Mouse (Mus musculus) v-Abl transformed pro-B cells (cell line): ENCODE data around the gene Camsap3.

Source experiments
- in situ Hi-C, 2 experiments: fragments of 400-800 bp; cut with MboI; formaldehyde crosslinking; loops; one replicate each; pipeline ENCODE4 v1.15.1; 2025; ENCODE audit not compliant: unreplicated experiment in 2 of 2

Camsap3 gene

DNA sequence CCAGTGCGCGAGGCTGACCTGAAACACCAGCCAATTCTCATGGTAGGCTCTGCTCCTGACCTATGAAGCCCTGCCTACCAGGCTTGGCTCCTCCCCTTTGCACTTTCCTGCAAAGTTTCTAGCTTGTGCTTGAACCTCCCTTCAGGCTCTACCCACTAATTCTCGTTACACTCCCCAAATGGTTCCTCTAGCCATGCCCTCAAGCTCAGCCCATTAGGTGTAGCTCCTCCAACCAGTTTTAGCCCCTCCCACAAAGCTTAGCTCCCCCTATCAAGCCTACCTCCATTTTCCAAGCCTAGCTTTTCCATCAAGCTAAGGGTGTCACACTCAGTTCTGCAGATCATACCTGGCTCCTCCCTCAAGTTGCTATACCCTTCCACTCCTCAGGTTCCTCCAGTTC lies 11.0 kb downstream of the Camsap3 start:
- in situ Hi-C loops = no loop called here

DNA sequence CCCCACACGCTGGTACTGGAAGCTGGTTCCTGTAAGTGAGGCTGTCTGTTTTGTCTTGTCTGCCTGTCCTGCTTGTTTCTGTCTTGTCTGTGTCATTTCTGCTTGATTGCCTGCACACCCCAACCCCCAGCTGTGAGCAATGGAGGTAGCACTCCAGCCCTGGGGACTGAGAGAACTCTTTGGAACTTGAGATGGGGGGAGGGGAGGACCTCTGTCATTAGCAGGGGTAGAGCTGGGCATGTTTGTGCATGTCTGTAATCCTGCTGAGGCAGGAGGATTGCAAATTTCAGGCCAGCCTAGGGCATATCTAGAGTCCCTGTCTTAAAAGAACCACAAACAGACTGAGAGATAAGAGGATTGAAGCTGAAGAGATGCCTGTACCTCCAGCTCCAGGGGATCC lies 12.1 kb downstream of the Camsap3 start:
- in situ Hi-C loops = no loop called here

DNA sequence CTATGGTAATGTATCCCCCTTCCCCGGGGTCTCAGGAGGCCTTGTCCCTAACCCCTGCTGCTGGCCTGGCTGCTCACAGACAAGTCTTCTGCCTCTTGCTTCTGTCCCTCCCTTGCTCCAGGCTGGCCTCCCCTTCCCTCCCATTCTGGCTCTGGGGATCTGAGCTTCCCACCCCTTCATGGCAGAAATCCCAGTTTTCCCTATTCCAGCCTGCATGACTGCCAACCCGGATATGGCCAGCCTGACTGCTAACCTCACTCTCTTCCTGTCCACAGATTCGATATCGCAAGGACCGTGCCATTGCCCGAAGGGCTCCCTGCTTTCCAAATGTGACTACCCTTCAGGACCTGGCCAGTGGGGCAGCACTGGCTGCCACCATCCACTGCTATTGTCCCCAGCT lies 13.3 kb downstream of the Camsap3 start:
- in situ Hi-C loops = no loop called here

DNA sequence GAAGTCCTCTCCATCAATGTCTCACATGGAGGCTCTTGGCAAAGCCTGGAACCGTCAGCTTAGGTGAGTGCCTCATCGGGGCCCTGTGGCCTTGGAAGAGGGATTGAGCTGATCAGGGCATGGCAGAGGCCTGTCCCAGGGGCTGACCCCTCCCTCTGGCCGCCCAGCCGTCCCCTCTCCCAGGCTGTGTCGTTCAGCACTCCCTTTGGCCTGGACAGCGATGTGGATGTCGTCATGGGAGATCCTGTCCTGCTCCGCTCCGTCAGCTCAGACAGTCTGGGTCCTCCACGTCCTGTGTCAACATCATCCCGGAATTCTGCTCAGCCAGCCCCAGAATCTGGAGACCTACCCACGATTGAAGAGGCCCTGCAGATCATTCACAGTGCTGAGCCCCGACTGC lies 16.3 kb downstream of the Camsap3 start:
- in situ Hi-C loops = no loop called here

DNA sequence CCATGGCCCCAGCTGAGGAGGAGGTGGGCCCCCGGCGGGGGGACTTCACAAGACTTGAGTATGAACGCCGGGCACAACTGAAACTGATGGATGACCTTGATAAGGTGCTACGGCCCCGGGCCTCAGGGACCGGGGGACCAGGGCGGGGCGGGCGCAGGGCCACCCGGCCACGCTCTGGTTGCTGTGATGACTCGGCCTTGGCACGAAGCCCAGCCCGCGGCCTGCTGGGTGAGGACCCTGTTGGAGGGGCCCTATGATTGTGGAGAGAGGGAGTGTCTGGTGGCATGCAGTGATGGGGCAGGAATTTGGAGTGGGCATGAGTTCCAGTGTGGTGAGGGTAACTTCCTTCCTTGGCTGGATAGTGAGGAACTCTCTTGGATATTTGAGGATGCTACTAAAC lies 19.5 kb downstream of the Camsap3 start:
- in situ Hi-C loops = no loop called here

DNA sequence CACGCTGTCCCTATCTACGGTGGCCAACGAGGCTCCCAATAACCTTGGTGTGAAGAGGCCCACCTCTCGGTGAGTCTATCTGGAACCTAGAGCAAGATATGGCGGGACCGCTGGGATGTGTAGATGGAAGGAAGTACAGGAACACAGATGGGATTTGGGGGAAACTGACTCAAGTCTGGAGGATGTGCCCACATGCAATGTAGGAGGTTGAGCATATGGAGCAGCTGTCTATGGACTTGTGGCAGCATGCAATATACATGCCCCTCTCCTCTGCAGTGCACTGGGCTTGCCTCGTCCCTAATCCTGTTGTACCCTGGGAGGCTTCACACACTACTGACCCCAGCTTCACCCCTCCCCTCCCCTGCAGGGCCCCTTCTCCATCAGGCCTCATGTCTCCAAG lies 20.7 kb downstream of the Camsap3 start:
- in situ Hi-C loops = no loop called here

DNA sequence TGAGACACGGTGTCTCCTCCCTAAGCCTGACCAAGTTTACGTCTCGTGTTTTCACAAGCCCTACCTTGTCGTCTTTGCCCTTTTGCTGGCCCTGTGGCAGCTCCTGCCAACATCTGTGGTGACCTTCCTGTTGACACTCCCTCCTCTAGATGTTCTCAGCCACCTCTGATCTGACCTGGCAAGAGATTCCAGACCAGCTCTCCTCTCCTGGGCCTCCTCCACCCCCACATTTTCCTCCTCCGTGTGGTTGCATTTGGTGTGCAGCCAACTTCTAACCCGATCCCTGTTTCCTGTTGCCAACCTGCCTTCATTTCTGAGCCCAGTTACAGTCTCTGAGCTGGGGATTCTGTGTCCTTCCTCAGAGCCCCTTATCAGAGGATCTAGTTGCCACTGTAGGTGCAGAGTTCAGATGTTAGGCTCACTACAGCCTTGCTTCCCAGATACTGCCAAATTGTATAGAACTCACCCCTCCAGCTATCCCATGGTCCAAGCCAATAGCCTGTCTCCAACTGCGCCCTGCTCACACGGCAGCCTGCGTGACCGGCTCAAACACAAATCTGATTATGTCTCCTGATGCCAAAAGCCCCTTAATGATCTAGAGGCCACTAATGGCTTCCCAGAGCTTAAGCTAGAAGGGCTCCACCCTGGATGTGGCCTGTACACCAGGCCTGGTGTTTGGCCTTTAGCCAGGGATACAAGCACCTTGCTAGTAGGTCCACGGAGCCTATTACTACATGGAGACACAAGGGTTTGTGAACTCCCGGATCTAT lies 22.1 kb downstream of the Camsap3 start:
- in situ Hi-C loops = no loop called here

DNA sequence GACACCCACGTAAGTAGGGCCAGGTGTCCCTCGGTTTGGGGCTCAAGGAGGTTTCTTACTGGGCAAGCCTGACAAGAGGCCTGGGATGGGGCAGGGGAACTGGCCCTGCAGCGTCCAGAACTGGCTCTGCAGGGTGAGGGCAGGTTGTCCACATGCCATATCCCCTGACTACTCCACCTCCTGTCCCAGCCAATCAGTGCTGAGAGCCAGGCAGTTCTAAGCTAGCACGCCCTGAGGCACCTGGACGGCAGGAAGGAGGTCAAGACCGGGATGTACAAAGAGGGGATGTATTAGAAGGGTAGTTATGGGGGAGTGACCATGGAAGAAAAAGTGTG lies 22.7 kb downstream of the Camsap3 start:
- in situ Hi-C loops = loop anchor here in 1 of 2 experiments (10.0 kb wide), 1 partner anchor 1065 kb away; no protein-coding TSS in a partner anchor

DNA sequence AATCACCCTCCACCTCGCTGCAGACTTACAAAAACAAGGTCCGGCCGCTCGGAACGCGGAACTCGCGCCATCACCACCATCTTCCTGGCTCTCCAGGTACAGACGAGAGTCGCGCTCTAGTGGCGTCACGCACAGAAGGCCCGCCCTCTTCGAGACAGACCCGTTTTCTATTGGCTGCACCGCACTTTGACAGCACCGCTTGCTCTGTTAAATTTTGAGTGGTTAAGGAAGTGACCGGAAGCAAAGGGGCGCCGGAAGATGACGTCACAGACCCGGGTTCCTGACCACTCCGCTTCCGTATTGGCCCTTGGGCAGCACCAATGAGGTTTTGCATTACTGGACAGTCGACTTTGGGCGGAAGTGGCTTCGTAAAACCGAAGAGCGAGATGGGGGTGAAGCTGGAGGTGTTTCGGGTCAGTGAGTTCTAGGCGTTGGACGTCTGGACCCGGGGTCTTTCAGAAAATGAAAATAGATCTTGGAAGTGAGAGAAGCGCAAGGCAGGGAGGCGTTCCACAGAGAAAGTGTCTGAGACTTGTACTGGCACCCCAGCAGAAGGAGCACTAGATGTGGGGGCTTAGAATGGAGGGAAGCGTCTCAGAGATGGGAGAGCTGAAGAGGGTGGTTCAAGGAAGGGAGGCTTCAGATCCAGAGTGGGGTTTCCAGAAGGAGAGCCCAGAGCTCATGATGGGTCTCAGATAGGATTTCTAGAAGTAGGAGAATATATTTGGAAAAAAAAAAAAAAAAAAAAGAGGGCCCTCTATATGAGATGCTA lies 34.3 kb downstream of the Camsap3 start, which contains the start of the genes Xab2 and Pet100:
Gene Xab2, minus strand, starts transcription at position 118 of the 772 bp plus-strand sequence.
Gene Pet100, plus strand, starts transcription at position 350 of the 772 bp plus-strand sequence.
- in situ Hi-C loops = loop anchor here (10.0 kb wide), 2 partner anchors 107 to 267 kb away; partner anchors contain the start of genes A430078G23Rik (in 1 of the 2) and Pnpla6 (in 1 of the 2)

DNA sequence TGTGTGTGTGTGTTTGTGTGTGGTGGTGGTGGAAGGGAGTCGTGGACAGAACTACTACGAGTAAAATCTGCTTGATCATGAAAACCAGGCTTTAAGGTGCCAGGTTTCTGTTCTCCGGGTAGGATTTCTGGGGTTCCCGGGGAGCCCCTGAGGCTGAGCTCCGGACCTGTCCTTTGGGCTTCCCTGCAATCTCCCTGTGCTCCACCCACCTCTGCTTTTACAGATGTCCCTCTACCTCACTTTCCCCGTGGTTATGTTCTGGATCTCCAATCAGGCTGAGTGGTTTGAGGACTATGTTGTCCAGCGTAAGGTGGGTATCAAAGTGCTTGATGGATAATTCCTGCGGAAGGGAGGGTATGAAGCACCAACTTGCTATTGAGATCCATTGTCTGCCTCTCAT lies 35.0 kb downstream of the Camsap3 start:
- in situ Hi-C loops = loop anchor here (10.0 kb wide), 2 partner anchors 107 to 267 kb away; partner anchors contain the start of genes A430078G23Rik (in 1 of the 2) and Pnpla6 (in 1 of the 2)

DNA sequence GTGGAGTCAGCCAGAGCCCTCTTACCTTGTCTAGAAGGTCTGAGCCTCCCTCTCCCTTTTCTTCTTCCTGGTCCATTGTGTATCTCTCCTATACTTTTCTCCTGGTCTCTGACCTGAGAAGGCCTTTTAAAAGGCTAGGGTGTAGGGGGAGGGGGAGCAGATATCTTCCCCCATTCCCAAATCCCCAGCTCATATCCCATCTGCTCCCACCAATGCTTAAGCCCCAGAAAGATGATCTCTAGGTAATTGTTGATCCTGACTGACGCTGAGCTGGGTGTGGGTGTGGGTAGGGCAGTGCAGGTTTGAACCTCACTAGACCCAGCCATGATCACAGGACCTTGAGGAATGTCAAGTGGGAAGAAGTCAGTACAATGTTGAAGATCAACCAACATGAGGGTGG lies 38.4 kb downstream of the Camsap3 start, which contains the start of gene Pcp2:
Gene Pcp2, minus strand, starts transcription at position 101 of the 400 bp plus-strand sequence.
- in situ Hi-C loops = loop anchor here (5.0 to 10.0 kb wide), 3 partner anchors 108 to 271 kb away; partner anchors contain the start of genes Pnpla6 (in 2 of the 2) and A430078G23Rik (in 1 of the 2)

DNA sequence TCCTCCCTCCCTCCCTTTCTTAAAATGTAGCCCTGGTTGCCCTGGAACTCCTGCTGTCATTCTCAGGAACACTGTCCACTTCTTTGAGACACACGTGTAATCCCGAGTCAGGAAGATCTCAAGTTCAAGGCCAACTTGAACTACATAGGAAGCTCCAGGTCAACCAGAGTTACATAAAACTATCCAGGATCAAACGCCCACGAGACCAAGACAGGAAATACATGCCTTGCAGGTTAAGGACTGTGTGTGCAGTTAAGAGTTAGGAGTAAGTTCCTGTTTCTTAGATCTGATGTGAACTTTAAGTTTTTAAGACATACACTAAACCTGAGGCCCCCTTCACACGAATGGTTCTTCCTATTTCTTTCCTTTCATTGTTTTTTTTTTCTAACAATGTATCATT lies 39.9 kb downstream of the Camsap3 start:
- in situ Hi-C loops = loop anchor here (5.0 to 10.0 kb wide), 3 partner anchors 110 to 272 kb away; partner anchors contain the start of genes Pnpla6 (in 2 of the 2) and A430078G23Rik (in 1 of the 2)

DNA sequence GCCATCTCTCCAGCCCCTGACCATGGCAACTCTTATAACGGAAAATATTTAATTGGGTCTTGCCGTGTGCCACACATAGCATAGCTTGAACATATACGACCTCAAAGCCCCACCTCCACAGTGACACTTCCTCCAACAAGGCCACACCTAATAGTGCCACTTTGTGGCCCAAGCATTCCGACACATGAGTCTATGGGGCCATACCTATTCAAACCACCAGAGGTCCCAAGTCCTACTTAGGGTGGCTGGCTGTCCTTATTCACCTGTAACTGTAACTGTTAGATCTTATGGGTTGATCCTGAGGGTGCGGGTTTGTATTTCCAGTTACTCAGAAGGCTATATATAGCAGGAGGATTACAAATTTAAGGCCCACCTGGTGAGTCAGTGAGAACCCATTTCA lies 40.9 kb downstream of the Camsap3 start:
- in situ Hi-C loops = loop anchor here (5.0 to 10.0 kb wide), 3 partner anchors 111 to 273 kb away; partner anchors contain the start of genes Pnpla6 (in 2 of the 2) and A430078G23Rik (in 1 of the 2)

DNA sequence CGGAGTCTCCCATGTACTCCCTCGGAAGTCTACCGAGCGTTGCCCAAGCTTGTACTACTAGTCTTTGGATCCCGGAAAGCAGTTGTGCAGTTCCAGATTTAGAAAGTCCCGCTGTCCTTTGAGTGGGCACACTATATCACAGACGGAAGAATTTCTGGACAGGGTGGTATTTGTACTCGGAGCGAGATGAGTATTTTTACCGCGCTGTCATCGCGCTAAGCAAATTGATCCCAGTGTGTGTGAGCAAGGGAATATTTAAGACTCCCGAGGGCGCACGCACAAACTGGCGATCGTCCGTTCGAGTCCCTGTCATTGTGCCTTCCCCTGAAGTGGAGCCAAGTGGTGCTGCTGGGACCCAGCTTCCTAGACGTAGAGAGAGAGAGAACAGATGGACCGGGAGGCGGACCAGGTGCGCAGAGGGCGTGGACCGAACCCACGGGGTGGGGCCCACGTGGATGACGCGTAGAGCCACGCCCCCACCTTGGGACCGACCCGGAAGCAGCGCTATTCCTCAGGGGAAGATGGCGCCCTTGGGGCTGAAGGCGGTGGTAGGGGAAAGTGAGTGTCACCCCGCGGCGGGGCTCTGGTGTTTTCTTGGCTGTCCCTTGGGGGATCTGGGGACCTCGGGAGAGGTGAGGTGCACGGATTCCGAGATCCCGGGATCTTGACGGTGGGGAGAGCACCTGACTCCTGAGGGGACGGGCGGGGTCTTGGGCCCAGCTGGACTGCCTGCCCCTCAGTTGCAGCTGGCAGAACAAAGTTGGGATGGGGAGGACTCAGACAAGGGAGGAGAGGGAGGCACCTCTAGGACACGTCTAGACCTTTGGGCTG lies 43.8 kb downstream of the Camsap3 start, which contains the start of gene Stxbp2:
Gene Stxbp2, plus strand, starts transcription at position 309 of the 831 bp plus-strand sequence.
- in situ Hi-C loops = no loop called here

DNA sequence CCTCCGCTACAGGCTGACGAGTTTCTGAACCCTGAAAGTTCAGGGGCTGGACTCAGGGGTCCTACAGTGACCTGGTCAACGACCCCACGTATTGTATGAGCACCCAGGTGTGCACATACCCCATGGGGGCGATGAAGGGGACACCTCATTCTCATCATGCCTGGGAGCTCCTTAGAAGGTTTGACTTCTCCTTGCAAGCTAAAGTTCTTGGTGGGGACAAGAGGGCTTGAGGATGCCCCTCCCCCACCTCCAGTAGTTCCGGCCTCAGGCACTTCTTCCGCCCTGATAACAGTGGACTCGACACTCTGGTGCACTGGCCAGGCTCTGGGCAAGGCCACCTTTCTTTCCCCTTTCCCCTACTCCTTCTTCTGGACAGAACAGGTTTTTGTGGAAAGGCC lies 44.4 kb downstream of the Camsap3 start:
- in situ Hi-C loops = no loop called here

DNA sequence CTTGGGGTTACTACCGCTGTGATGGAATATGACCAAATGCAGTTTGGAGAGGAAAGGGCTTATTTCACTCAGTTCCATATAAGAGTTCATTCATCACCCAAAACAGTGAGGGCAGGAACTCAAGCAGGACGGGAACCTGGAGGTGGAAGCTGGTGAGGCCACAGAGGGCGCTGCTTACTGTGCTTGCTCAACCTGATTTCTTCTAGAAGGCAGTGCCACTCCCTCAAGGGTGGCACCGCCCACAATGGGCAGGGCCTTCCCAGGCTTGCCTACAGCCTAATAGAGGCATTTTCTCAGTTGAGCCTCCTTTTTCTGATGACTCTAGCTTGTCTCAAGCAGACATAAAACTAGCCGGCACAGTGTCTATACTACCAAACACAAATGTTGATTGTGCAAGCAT lies 58.7 kb downstream of the Camsap3 start:
- in situ Hi-C loops = no loop called here

DNA sequence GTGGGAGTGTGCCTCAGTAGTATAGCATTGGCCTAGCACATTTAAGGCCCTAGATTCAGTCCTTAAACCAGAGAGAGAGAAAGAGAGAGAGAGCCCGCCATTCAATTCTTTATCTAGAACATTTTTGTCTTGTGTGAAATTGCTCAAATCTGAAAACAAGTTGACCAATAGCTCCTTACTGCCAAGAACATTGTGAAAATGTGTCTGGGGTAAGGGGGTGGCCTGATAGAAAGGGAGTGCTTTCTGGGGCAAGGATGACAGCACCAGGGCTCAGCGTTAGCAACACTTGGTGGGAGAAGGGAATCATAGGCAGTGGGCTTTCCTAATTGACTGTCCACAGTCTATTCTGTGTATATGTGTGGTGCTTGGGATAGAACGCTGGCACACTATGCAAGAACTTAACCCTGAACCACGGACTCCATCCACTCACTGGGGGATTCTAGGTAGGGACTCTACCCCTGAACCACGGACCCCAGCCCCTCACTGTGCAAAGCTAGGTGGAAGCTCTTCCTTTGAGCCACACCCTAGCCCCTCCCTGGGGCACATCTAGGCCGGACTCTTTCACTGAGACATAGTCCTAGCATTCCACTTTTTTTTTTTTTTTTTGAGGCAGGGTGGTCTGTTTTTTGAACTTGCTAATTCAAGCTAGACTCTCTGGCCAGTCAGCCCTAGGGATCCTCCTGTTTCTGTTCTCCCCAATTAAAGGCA lies 59.9 kb downstream of the Camsap3 start:
- in situ Hi-C loops = no loop called here

DNA sequence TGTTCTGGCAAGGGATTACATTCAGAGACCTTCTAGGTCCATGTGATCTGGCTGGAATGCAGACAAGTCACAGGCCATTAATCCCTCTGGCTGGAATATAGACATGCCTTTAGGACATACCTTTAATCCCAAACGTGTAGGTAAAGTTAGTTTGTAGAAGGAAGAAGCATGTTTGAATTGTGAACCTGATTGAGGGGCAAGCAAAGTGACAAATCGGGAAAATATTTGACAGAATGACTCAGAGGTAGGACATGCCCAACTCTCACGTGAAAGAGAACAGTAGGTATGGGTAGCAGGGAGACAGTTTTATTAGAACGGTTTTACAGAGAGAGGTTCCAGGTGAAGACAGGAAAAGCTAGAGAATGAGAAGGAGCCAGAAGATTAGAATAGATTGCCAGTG lies 60.5 kb downstream of the Camsap3 start:
- in situ Hi-C loops = no loop called here

DNA sequence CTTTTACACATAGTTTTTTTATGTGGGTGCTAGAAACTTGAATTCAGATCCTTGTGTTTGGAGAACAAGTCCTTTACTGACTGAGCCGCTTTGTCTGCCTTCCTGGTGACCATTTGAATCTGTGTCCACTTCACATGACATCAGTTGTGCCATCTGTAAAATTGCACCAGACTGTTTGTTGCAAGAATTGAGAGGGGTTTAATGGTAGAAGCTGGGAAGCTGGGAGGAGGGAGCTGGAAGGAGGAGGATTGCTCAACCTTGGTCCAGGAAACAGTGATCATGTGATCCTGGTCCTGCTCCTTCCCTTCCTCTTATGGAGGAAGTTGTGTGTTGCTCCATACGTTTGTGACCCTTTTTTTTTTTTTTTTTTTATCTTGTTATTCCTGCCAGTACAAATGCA lies 61.2 kb downstream of the Camsap3 start:
- in situ Hi-C loops = no loop called here

DNA sequence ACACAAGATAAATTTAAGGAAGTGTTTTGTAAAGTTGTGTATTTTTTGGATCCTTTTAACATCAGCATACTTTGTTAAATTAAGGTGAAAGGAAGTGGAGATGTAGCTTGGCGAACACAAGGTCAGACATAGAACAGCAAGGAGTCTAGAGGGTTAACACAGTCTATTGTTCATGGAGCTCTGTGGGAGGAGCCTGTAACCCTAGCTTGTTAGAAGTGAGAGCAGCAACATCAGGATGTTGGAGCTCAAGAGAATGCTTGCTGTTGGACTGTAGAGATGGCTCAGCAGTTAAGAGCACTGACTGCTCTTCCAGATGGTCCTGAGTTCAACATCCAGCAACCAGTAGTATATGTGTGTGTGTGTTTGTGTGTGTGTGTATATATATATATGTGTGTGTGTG lies 61.9 kb downstream of the Camsap3 start:
- in situ Hi-C loops = no loop called here
